Mouse (Mus musculus) heart, postnatal 0 days (tissue): ENCODE measurements at regions not wholly inside any gene's neighbourhood (a gene's known extent, or its start where the extent isn't known, plus 50 kb on each side); places are given as distances from the start of the nearest gene placed in this dataset.

Experiments used
- ATAC-seq: fragments of 200-750 bp; cut with Nextera tagmentation; 2 replicates; pipeline ENCODE4 v1.8.0; 2017; ENCODE audit warnings: low read depth, moderate number of reproducible peaks, moderate library complexity; ENCODE audit not compliant: insufficient read depth
- DNase-seq: peaks from one replicate; pipeline ENCODE4 v3.0.0-alpha.2; 2016; ENCODE audit warnings: low spot score
- H3K27ac ChIP-seq: fragments of 300-500 bp; sonication (generic); 2 replicates; pipeline ENCODE4 v1.5.1; 2014; ENCODE audit warnings: low read depth, mild to moderate bottlenecking
- H3K27me3 ChIP-seq: fragments of 300-500 bp; sonication (generic); 2 replicates; pipeline ENCODE4 v1.6.1; 2014; ENCODE audit warnings: low read length, mixed read lengths; ENCODE audit not compliant: control insufficient read depth, insufficient read depth
- H3K36me3 ChIP-seq: fragments of 300-500 bp; sonication (generic); replicated peaks from 2 replicates; pipeline ENCODE4 v1.6.1; 2014; ENCODE audit warnings: low read length, mixed read lengths; ENCODE audit not compliant: control insufficient read depth, insufficient read depth
- H3K4me1 ChIP-seq: fragments of 300-500 bp; sonication (generic); 2 replicates; pipeline ENCODE4 v1.6.1; 2014; ENCODE audit warnings: antibody characterized with exemption; ENCODE audit not compliant: control insufficient read depth, insufficient read depth
- H3K4me2 ChIP-seq: fragments of 300-500 bp; sonication (generic); 2 replicates; pipeline ENCODE4 v1.6.1; 2014; ENCODE audit warnings: low read depth, mild to moderate bottlenecking, low read length, moderate library complexity
- H3K4me3 ChIP-seq: fragments of 300-500 bp; sonication (generic); 2 replicates; pipeline ENCODE4 v1.5.1; 2014; ENCODE audit warnings: low read depth, low read length
- H3K9ac ChIP-seq: fragments of 300-500 bp; sonication (generic); replicated peaks from 2 replicates; pipeline ENCODE4 v1.6.1; 2014; ENCODE audit warnings: low read depth, low read length, mixed read lengths
- H3K9me3 ChIP-seq: fragments of 300-500 bp; sonication (generic); replicated peaks from 2 replicates; pipeline ENCODE4 v1.6.1; 2016; ENCODE audit warnings: low read length; ENCODE audit not compliant: control insufficient read depth
- CTCF ChIP-seq: IDR thresholded peaks from 2 replicates; pipeline ENCODE4 v1.5.1; 2016; ENCODE audit warnings: antibody characterized with exemption, control low read depth, low read depth
- EP300 ChIP-seq: IDR thresholded peaks from 2 replicates; pipeline ENCODE4 v1.6.1; 2016; ENCODE audit warnings: antibody characterized with exemption, low read depth
- WGBS: fragments of 180-500 bp; shearing (Covaris S2); extraction: QIAGEN DNeasy Blood & Tissue Kit; methylation state at CpG from one replicate; pipeline ENCODE4 v1.1.7; 2014; 5-methylcytosine and 5-hydroxymethylcytosine counted together

- Histone ChIP-seq H3K4me3 (no peak overlapping the region), H3K27me3 (no peaks in the 10 kb centered on the region), H3K36me3 (no peaks in the 10 kb centered on the region), H3K4me1 (no peaks in the 10 kb centered on the region), H3K9ac (no peak overlapping the region), H3K4me2 (no peak overlapping the region), H3K9me3 (no peaks in the 10 kb centered on the region), H3K27ac (no peak overlapping the region)
- ATAC-seq (no peak), DNase-seq (no peak)
- TF ChIP-seq EP300 (no peak), CTCF (no peak)
- 60% methylated on average over 8 of the region's 8 CpGs for WGBS
Observed at GRCm38 (mm10) chr10:109132091-109132573, 121.3 kb upstream of the Syt1 start.

- WGBS: 100% methylated on average over 1 of the region's 1 CpGs
- Histone ChIP-seq H3K27me3 (no peaks in the 10 kb centered on the region), H3K27ac (no peak overlapping the region), H3K9ac (no peak overlapping the region), H3K36me3 (no peaks in the 10 kb centered on the region), H3K9me3 (no peaks in the 10 kb centered on the region), H3K4me3 (no peak overlapping the region), H3K4me1 (no peaks in the 10 kb centered on the region), H3K4me2 (no peak overlapping the region)
- ATAC-seq (no peak), DNase-seq (no peak)
- TF ChIP-seq CTCF (no peak), EP300 (no peak)
Observed at GRCm38 (mm10) chr10:109129552-109130110, 118.8 kb upstream of the Syt1 start.

- no peak overlapping the region for H3K4me3 ChIP-seq
- no peaks in the 10 kb centered on the region for H3K27me3 ChIP-seq
- no peak overlapping the region for H3K9ac ChIP-seq
- DNase-seq: no peak
- no peak for TF ChIP-seq CTCF
- TF ChIP-seq EP300: no peak
- ATAC-seq: no peak
- no peak overlapping the region for H3K27ac ChIP-seq
- H3K9me3 ChIP-seq: no peaks in the 10 kb centered on the region
- H3K4me2 ChIP-seq: no peak overlapping the region
- H3K36me3 ChIP-seq: no peaks in the 10 kb centered on the region
- H3K4me1 ChIP-seq: no peaks in the 10 kb centered on the region
- WGBS: 85% methylated on average over 3 of the region's 3 CpGs
Observed at GRCm38 (mm10) chr10:109129068-109129467, 118.3 kb upstream of the Syt1 start.

GRCm38 (mm10) chr10:109126699-109127098 lies 115.9 kb upstream of the Syt1 start:
- Histone ChIP-seq H3K9ac (no peak overlapping the region), H3K27me3 (no peaks in the 10 kb centered on the region), H3K4me1 (no peaks in the 10 kb centered on the region), H3K4me3 (no peak overlapping the region), H3K36me3 (no peaks in the 10 kb centered on the region), H3K27ac (no peak overlapping the region), H3K4me2 (no peak overlapping the region), H3K9me3 (no peaks in the 10 kb centered on the region)
- no peak for TF ChIP-seq CTCF
- no peak for TF ChIP-seq EP300
- no peak for ATAC-seq
- DNase-seq: no peak
- 65% methylated on average over 2 of the region's 2 CpGs for WGBS

- Histone ChIP-seq H3K27me3 (no peaks in the 10 kb centered on the region), H3K36me3 (no peaks in the 10 kb centered on the region), H3K9ac (no peak overlapping the region), H3K4me1 (no peaks in the 10 kb centered on the region), H3K27ac (no peak overlapping the region), H3K4me3 (no peak overlapping the region), H3K4me2 (no peak overlapping the region), H3K9me3 (no peaks in the 10 kb centered on the region)
- WGBS: 82% methylated on average over 5 of the region's 5 CpGs
- TF ChIP-seq CTCF (no peak), EP300 (no peak)
- DNase-seq (no peak), ATAC-seq (no peak)
Observed at GRCm38 (mm10) chr10:109117143-109117542, 106.4 kb upstream of the Syt1 start.

GRCm38 (mm10) chr10:109115013-109115627 lies 104.3 kb upstream of the Syt1 start:
- Histone ChIP-seq H3K4me3 (no peak overlapping the region), H3K9me3 (no peaks in the 10 kb centered on the region), H3K27me3 (no peaks in the 10 kb centered on the region), H3K4me2 (no peak overlapping the region), H3K4me1 (no peaks in the 10 kb centered on the region), H3K36me3 (no peaks in the 10 kb centered on the region), H3K9ac (no peak overlapping the region), H3K27ac (no peak overlapping the region)
- TF ChIP-seq EP300 (no peak), CTCF (no peak)
- WGBS: 70% methylated on average over 4 of the region's 4 CpGs
- DNase-seq (no peak), ATAC-seq (no peak)
